Mouse (Mus musculus) MEL (cell line): ENCODE measurements at regions not wholly inside any gene's neighbourhood (a gene's known extent, or its start where the extent isn't known, plus 50 kb on each side); places are given as distances from the start of the nearest gene placed in this dataset.

Experiments used
- CHD1 ChIP-seq: IDR thresholded peaks from 2 replicates; pipeline ENCODE4 v1.6.1; 2012; ENCODE audit warnings: low read depth, mild to moderate bottlenecking, inconsistent platforms, low read length, improper control_type of control experiment
- CTCF ChIP-seq, 3 experiments: IDR thresholded peaks in 2 of 3; conservative IDR thresholded peaks in 1 of 3; 2 replicates each; pipeline ENCODE4 v1.5.1; 2011 to 2012; ENCODE audit warnings: low read length in 3 of 3, low read depth in 2 of 3, mild to moderate bottlenecking in 2 of 3, improper control_type of control experiment in 1 of 3, inconsistent platforms in 1 of 3, mixed read lengths in 1 of 3, moderate library complexity in 1 of 3; ENCODE audit not compliant: control insufficient read depth in 1 of 3, insufficient read depth in 1 of 3, poor library complexity in 1 of 3, severe bottlenecking in 1 of 3
- EP300 ChIP-seq, 2 experiments: IDR thresholded peaks; 2 replicates each; pipeline ENCODE4 v1.6.1; 2011; ENCODE audit warnings: improper control_type of control experiment in 2 of 2, low read length in 2 of 2, low read depth in 1 of 2, mild to moderate bottlenecking in 1 of 2
- HCFC1 ChIP-seq: IDR thresholded peaks from 2 replicates; pipeline ENCODE4 v1.6.1; 2012; ENCODE audit warnings: low read depth, mild to moderate bottlenecking, inconsistent platforms, low read length, improper control_type of control experiment, moderate library complexity
- MAFK ChIP-seq: IDR thresholded peaks from 2 replicates; pipeline ENCODE4 v1.6.1; 2011; ENCODE audit warnings: low read depth, mild to moderate bottlenecking, low read length, improper control_type of control experiment, borderline replicate concordance
- MAX ChIP-seq: IDR thresholded peaks from 2 replicates; pipeline ENCODE4 v1.6.1; 2011; ENCODE audit warnings: low read length, improper control_type of control experiment
- NRF1 ChIP-seq: IDR thresholded peaks from 2 replicates; pipeline ENCODE4 v1.6.1; 2014; ENCODE audit warnings: low read depth, mild to moderate bottlenecking, inconsistent platforms, low read length, improper control_type of control experiment, moderate library complexity; ENCODE audit not compliant: poor library complexity, insufficient read depth, severe bottlenecking
- POLR2A ChIP-seq, 2 experiments: IDR thresholded peaks; 2 replicates each; pipeline ENCODE4 v1.6.1; 2011 to 2012; ENCODE audit warnings: low read length in 2 of 2, mild to moderate bottlenecking in 2 of 2, control low read depth in 1 of 2, improper control_type of control experiment in 1 of 2, low read depth in 1 of 2, moderate library complexity in 1 of 2; ENCODE audit not compliant: control insufficient read depth in 1 of 2, insufficient read depth in 1 of 2, poor library complexity in 1 of 2
- POLR2AphosphoS2 ChIP-seq: IDR thresholded peaks from 2 replicates; pipeline ENCODE4 v1.6.1; 2011; ENCODE audit warnings: low read length, improper control_type of control experiment
- SMC3 ChIP-seq: IDR thresholded peaks from 2 replicates; pipeline ENCODE4 v1.6.1; 2011; ENCODE audit warnings: low read depth, low read length, improper control_type of control experiment
- TAL1 ChIP-seq: IDR thresholded peaks from 2 replicates; pipeline ENCODE4 v1.6.1; 2012; ENCODE audit warnings: mild to moderate bottlenecking, inconsistent platforms, low read length, moderate library complexity, mixed read lengths
- USF1 ChIP-seq: IDR thresholded peaks from 2 replicates; pipeline ENCODE4 v1.6.1; 2014; ENCODE audit warnings: low read depth, mild to moderate bottlenecking, inconsistent platforms, low read length, improper control_type of control experiment, moderate library complexity
- USF2 ChIP-seq, 2 experiments: IDR thresholded peaks; 2 replicates each; pipeline ENCODE4 v1.6.1; 2011 to 2012; ENCODE audit warnings: improper control_type of control experiment in 2 of 2, low read length in 2 of 2, borderline replicate concordance in 1 of 2, inconsistent platforms in 1 of 2, low read depth in 1 of 2, mild to moderate bottlenecking in 1 of 2; ENCODE audit not compliant: insufficient read depth in 1 of 2
- ZKSCAN1 ChIP-seq: IDR thresholded peaks from 2 replicates; pipeline ENCODE4 v1.6.1; 2012; ENCODE audit warnings: low read depth, mild to moderate bottlenecking, inconsistent platforms, low read length, improper control_type of control experiment, moderate library complexity

DNA sequence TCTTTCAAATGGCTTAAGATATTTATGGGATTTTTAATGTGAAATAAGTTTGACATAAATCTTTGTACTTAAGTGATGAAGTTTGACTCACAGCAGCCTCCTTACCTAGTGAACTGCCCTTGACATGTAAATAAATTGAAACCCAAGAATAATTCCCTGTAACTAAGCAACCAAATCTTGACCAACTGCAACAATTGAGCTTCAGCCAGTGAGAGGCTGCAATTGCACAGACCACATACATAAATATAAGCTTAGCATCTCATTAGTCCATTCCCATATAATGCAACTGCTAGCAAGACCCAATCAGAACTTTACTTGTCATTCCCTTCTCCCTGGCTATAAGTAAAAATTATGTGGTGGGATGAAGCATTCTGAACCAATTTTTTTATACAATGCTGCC, 1473.5 kb upstream of the B3galt2 start:
- TF ChIP-seq EP300 (IDR thresholded peaks at IDR 0.05; ENCODE audit: low read depth in 1 of 2, low read length in 2 of 2) (no peak), USF2 (IDR thresholded peaks at IDR 0.05; ENCODE audit: borderline replicate concordance in 1 of 2, insufficient read depth in 1 of 2, low read depth in 1 of 2, low read length in 2 of 2) (no peak), NRF1 (no peak), CTCF (IDR thresholded peaks at IDR 0.05 in 2 of 3, conservative IDR thresholded peaks at IDR 0.05 in 1 of 3; ENCODE audit: control insufficient read depth in 1 of 3, insufficient read depth in 1 of 3, low read depth in 2 of 3, low read length in 3 of 3, poor library complexity in 1 of 3, severe bottlenecking in 1 of 3) (no peak), HCFC1 (no peak), USF1 (no peak), ZKSCAN1 (no peak), SMC3 (no peak), MAFK (no peak), CHD1 (no peak), POLR2A (IDR thresholded peaks at IDR 0.05; ENCODE audit: control insufficient read depth in 1 of 2, insufficient read depth in 1 of 2, low read depth in 1 of 2, low read length in 2 of 2, poor library complexity in 1 of 2) (no peak), POLR2AphosphoS2 (no peak), MAX (no peak), TAL1 (no peak)
